Mouse (Mus musculus): ENCODE measurements around the gene Padi4. TPM values are rescaled to one million over a fixed set of nuclear protein-coding genes. Genes with fewer than 3 reads are reported as not detected.
A peak's percentile ranks its signal among the peaks of the same experiment; 100 is the strongest.

The Padi4 gene
- 2.1 and 2.5 TPM in 2 replicates for polyA plus RNA-seq (2016; fragmentation: Nextera tagmentation; extraction: Ambion mirVana)

- Histone ChIP-seq H3K4me2 (no peak within 1 kb of the TSS), H3K27ac (ENCODE audit: poor library complexity, severe bottlenecking) (no peak within 1 kb of the TSS)
Observed at GRCm38 (mm10) chr4:140774025-140774800, at the start of gene Padi4. Padi4 (minus strand) TSS chr4:140774236.

GRCm38 (mm10) chr4:140821988-140822387, 48.0 kb upstream of the Padi4 start:
- no peak overlapping the region for H3K4me2 ChIP-seq
- H3K27me3 ChIP-seq (replicated peaks) = no peaks in the 10 kb centered on the region; the same call in 1 of the 2 replicates
- H3K4me3 ChIP-seq = no peak overlapping the region
- no peak for ATAC-seq (ENCODE audit: insufficient number of reproducible peaks, low FRiP score)
- WGBS = 77% methylated on average over 5 of the region's 5 CpGs
- H3K9ac ChIP-seq = no peak overlapping the region
- H3K4me1 ChIP-seq (replicated peaks) = peaks cover 2% of the 10 kb centered on the region; the same call in 1 of the 2 replicates
- no peaks in the 10 kb centered on the region for H3K36me3 ChIP-seq
- peaks cover 49% of the 10 kb centered on the region for H3K9me3 ChIP-seq (replicated peaks)
- no peak overlapping the region for H3K27ac ChIP-seq (ENCODE audit: poor library complexity, severe bottlenecking)

More at GRCm38 (mm10) chr4:140774025-140774800, at the start of gene Padi4:
- Histone ChIP-seq H3K27me3 (replicated peaks) (no peaks in the 10 kb centered on the region), H3K4me1 (replicated peaks) (peaks cover 10% of the 10 kb centered on the region; the same call in 1 of the 2 replicates), H3K9me3 (replicated peaks) (no peaks in the 10 kb centered on the region; the same call in 1 of the 2 replicates), H3K4me3 (no peak within 1 kb of the TSS), H3K9ac (no peak within 1 kb of the TSS), H3K36me3 (no peaks in the 10 kb centered on the region)
- 80% methylated on average over 21 of the region's 21 CpGs for WGBS
- no peak for ATAC-seq (ENCODE audit: insufficient number of reproducible peaks, low FRiP score)

- WGBS = 92% methylated on average over 8 of the region's 8 CpGs
- ATAC-seq (ENCODE audit: insufficient number of reproducible peaks, low FRiP score) = no peak
- Histone ChIP-seq H3K27ac (ENCODE audit: poor library complexity, severe bottlenecking) (no peak overlapping the region), H3K27me3 (replicated peaks) (no peaks in the 10 kb centered on the region), H3K4me3 (no peak overlapping the region), H3K4me2 (no peak overlapping the region), H3K36me3 (no peaks in the 10 kb centered on the region), H3K9me3 (replicated peaks) (peaks cover 17% of the 10 kb centered on the region), H3K4me1 (replicated peaks) (peaks cover 42% of the 10 kb centered on the region), H3K9ac (no peak overlapping the region)
Observed at GRCm38 (mm10) chr4:140817413-140817812, 43.4 kb upstream of the Padi4 start.

- H3K9me3 ChIP-seq (replicated peaks) = peaks cover 6% of the 10 kb centered on the region; the same call in 1 of the 2 replicates
- H3K4me3 ChIP-seq = no peak overlapping the region
- ATAC-seq (ENCODE audit: insufficient number of reproducible peaks, low FRiP score) = peak; percentile 15; the same call in 1 of the 2 replicates
- peak overlapping the region; percentile 14; the same call in 1 of the 2 replicates for H3K27ac ChIP-seq (ENCODE audit: poor library complexity, severe bottlenecking)
- no peaks in the 10 kb centered on the region for H3K36me3 ChIP-seq
- H3K4me1 ChIP-seq (replicated peaks) = peaks cover 53% of the 10 kb centered on the region
- no peaks in the 10 kb centered on the region for H3K27me3 ChIP-seq (replicated peaks)
- WGBS = 21% methylated on average over 10 of the region's 10 CpGs
- no peak overlapping the region for H3K9ac ChIP-seq
- no peak overlapping the region for H3K4me2 ChIP-seq
Observed at GRCm38 (mm10) chr4:140815996-140816917, 42.2 kb upstream of the Padi4 start.

GRCm38 (mm10) chr4:140815496-140815895, 41.5 kb upstream of the Padi4 start:
- Histone ChIP-seq H3K9ac (no peak overlapping the region), H3K9me3 (replicated peaks) (peaks cover 5% of the 10 kb centered on the region; the same call in 1 of the 2 replicates), H3K4me3 (no peak overlapping the region), H3K4me2 (no peak overlapping the region), H3K27me3 (replicated peaks) (no peaks in the 10 kb centered on the region), H3K36me3 (no peaks in the 10 kb centered on the region), H3K4me1 (replicated peaks) (peaks cover 58% of the 10 kb centered on the region), H3K27ac (ENCODE audit: poor library complexity, severe bottlenecking) (no peak overlapping the region; the same call in 1 of the 2 replicates)
- ATAC-seq (ENCODE audit: insufficient number of reproducible peaks, low FRiP score) = no peak
- WGBS = 45% methylated on average over 5 of the region's 5 CpGs

GRCm38 (mm10) chr4:140814241-140815225, 40.5 kb upstream of the Padi4 start:
- peak overlapping the region; percentile 57; the same call in 1 of the 2 replicates for H3K9ac ChIP-seq
- peak overlapping the region; percentile 72 for H3K4me2 ChIP-seq
- ATAC-seq (ENCODE audit: insufficient number of reproducible peaks, low FRiP score) = 0 out of 2 replicates have a peak, but pooled peaks have one; percentile 36
- peaks cover 61% of the 10 kb centered on the region for H3K4me1 ChIP-seq (replicated peaks)
- no peaks in the 10 kb centered on the region for H3K36me3 ChIP-seq
- peaks cover 5% of the 10 kb centered on the region; the same call in 1 of the 2 replicates for H3K9me3 ChIP-seq (replicated peaks)
- no peaks in the 10 kb centered on the region for H3K27me3 ChIP-seq (replicated peaks)
- H3K27ac ChIP-seq (ENCODE audit: poor library complexity, severe bottlenecking) = no peak overlapping the region; the same call in 1 of the 2 replicates
- H3K4me3 ChIP-seq = peak overlapping the region; percentile 45
- WGBS = 24% methylated on average over 36 of the region's 36 CpGs

- Histone ChIP-seq H3K9me3 (replicated peaks) (peaks cover 5% of the 10 kb centered on the region; the same call in 1 of the 2 replicates), H3K9ac (no peak overlapping the region), H3K36me3 (no peaks in the 10 kb centered on the region), H3K4me3 (peak overlapping the region; percentile 45), H3K27ac (ENCODE audit: poor library complexity, severe bottlenecking) (no peak overlapping the region), H3K4me2 (peak overlapping the region; percentile 72), H3K4me1 (replicated peaks) (peaks cover 70% of the 10 kb centered on the region), H3K27me3 (replicated peaks) (peaks cover 4% of the 10 kb centered on the region; the same call in 1 of the 2 replicates)
- ATAC-seq (ENCODE audit: insufficient number of reproducible peaks, low FRiP score) = no peak
- WGBS = 41% methylated on average over 13 of the region's 13 CpGs
Observed at GRCm38 (mm10) chr4:140813358-140814185, 39.5 kb upstream of the Padi4 start.

GRCm38 (mm10) chr4:140812609-140813008, 38.6 kb upstream of the Padi4 start:
- H3K4me1 ChIP-seq (replicated peaks) = peaks cover 71% of the 10 kb centered on the region
- WGBS = 7% methylated on average over 12 of the region's 14 CpGs
- peaks cover 6% of the 10 kb centered on the region; the same call in 1 of the 2 replicates for H3K27me3 ChIP-seq (replicated peaks)
- 0 out of 2 replicates have a peak overlapping the region, but pooled peaks have one; percentile 4 for H3K4me3 ChIP-seq
- no peaks in the 10 kb centered on the region for H3K36me3 ChIP-seq
- H3K27ac ChIP-seq (ENCODE audit: poor library complexity, severe bottlenecking) = peak overlapping the region; percentile 24
- H3K9me3 ChIP-seq (replicated peaks) = peaks cover 2% of the 10 kb centered on the region; the same call in 1 of the 2 replicates
- peak overlapping the region; percentile 47 for H3K4me2 ChIP-seq
- ATAC-seq (ENCODE audit: insufficient number of reproducible peaks, low FRiP score) = peak; percentile 49; the same call in 1 of the 2 replicates
- 0 out of 2 replicates have a peak overlapping the region, but pooled peaks have one; percentile 10 for H3K9ac ChIP-seq

- Histone ChIP-seq H3K36me3 (no peaks in the 10 kb centered on the region), H3K4me2 (peak overlapping the region; percentile 47), H3K27ac (ENCODE audit: poor library complexity, severe bottlenecking) (peak overlapping the region; percentile 40; the same call in 1 of the 2 replicates), H3K9ac (0 out of 2 replicates have a peak overlapping the region, but pooled peaks have one; percentile 10), H3K9me3 (replicated peaks) (no peaks in the 10 kb centered on the region), H3K27me3 (replicated peaks) (peaks cover 10% of the 10 kb centered on the region), H3K4me3 (0 out of 2 replicates have a peak overlapping the region, but pooled peaks have one; percentile 4), H3K4me1 (replicated peaks) (peaks cover 71% of the 10 kb centered on the region)
- 9% methylated on average over 8 of the region's 8 CpGs for WGBS
- ATAC-seq (ENCODE audit: insufficient number of reproducible peaks, low FRiP score) = peak; percentile 17; the same call in 1 of the 2 replicates
Observed at GRCm38 (mm10) chr4:140812191-140812590, 38.2 kb upstream of the Padi4 start.

Measured in heart, embryonic 12.5 days (tissue).